ENCODE assay signal across 8 mouse cellular contexts in genomic region chr12:82616813-82617681, GRCm38 (mm10). TPM values are rescaled to one million over a fixed set of nuclear protein-coding genes. Genes with fewer than 3 reads are reported as not detected.
DNase-seq lines count a peak whose midpoint lies in the region; ATAC-seq lines count a peak whose summit lies in the region.

No protein-coding gene starts in this region.

- under 1% methylated on average over 86 of the region's 86 CpGs for whole genome bisulfite sequencing in hindbrain, embryonic 15.5 days
- 1% methylated on average over 69 of the region's 86 CpGs for WGBS in lung, embryonic 16.5 days

- ATAC-seq in hindbrain, embryonic 15.5 days (ENCODE audit: low FRiP score, low read depth) = peak; percentile 87
- ATAC-seq in lung, embryonic 16.5 days (ENCODE audit: low read depth) = peak; percentile 66

- H3K27ac ChIP-seq in hindbrain, embryonic 15.5 days (replicated peaks) = no peak overlapping the region
- no peak overlapping the region for H3K27ac ChIP-seq in lung, embryonic 16.5 days (ENCODE audit: low read length)

- peak overlapping the region; percentile 77 for H3K4me2 ChIP-seq in hindbrain, embryonic 15.5 days
- peak overlapping the region; percentile 95 for H3K4me2 ChIP-seq in lung, embryonic 16.5 days (ENCODE audit: low read depth, low read length)

- peak overlapping the region; percentile 44 for H3K9ac ChIP-seq in hindbrain, embryonic 15.5 days
- H3K9ac ChIP-seq in lung, embryonic 16.5 days (ENCODE audit: low read length) = peak overlapping the region; percentile 59

- H3K4me3 ChIP-seq in hindbrain, embryonic 15.5 days = peak overlapping the region; percentile 53
- peak overlapping the region; percentile 57 for H3K4me3 ChIP-seq in lung, embryonic 16.5 days (ENCODE audit: low read length)

- H3K9me3 ChIP-seq in hindbrain, embryonic 15.5 days = no peaks in the 10 kb centered on the region
- H3K9me3 ChIP-seq in lung, embryonic 16.5 days (ENCODE audit: control insufficient read depth, low read length) = no peaks in the 10 kb centered on the region

- peaks cover 11% of the 10 kb centered on the region for H3K4me1 ChIP-seq in hindbrain, embryonic 15.5 days (replicated peaks)
- peaks cover 4% of the 10 kb centered on the region for H3K4me1 ChIP-seq in lung, embryonic 16.5 days (replicated peaks; ENCODE audit: control insufficient read depth, insufficient read depth, low read length)

- peak; percentile 67 for DNase-seq in Muller cell, postnatal 12 days (ENCODE audit: inconsistent ontology term)
- DNase-seq in cerebellum, adult 9-11 months = peak; percentile 13
- DNase-seq in frontal cortex, postnatal 14 days (ENCODE audit: low spot score in 2 of 2) = peak; percentile 20 to 40
- peak; percentile 15 for DNase-seq in left cerebral cortex, adult 11 months (ENCODE audit: low spot score)
- DNase-seq in right cerebral cortex, adult 2 months (ENCODE audit: low spot score in 2 of 2) = peak; percentile 61 to 67
- DNase-seq in thymus, postnatal 0 days (ENCODE audit: low spot score) = no peak

- no peaks in the 10 kb centered on the region for H3K36me3 ChIP-seq in hindbrain, embryonic 15.5 days
- no peaks in the 10 kb centered on the region for H3K36me3 ChIP-seq in lung, embryonic 16.5 days (ENCODE audit: control insufficient read depth, insufficient read depth, low read length)

- H3K27me3 ChIP-seq in hindbrain, embryonic 15.5 days = peaks cover 29% of the 10 kb centered on the region
- peaks cover 31% of the 10 kb centered on the region for H3K27me3 ChIP-seq in lung, embryonic 16.5 days (ENCODE audit: control insufficient read depth, insufficient read depth, low read depth, low read length)

RNA-seq across cellular contexts. Expression of gene Rgs6, which starts 29.0 kb away (rescaled TPM):
- polyA plus RNA-seq in hindbrain, embryonic 15.5 days (2015; fragmentation: Nextera tagmentation; extraction: Ambion mirVana) = 8.6 and 11.0 TPM in 2 replicates
- polyA plus RNA-seq in lung, embryonic 16.5 days (2015; fragmentation: Nextera tagmentation; extraction: Ambion mirVana) = 2.9 and 3.0 TPM in 2 replicates
- 0.15 TPM in 1 of 2 replicates, not detected in the other for polyA plus RNA-seq in thymus, postnatal 0 days (2015; fragmentation: Nextera tagmentation; extraction: Ambion mirVana)
